Comparison of ENCODE assay signal across 21 mouse cellular contexts in genomic region chr10:102184726-102185125, GRCm38 (mm10).
A peak's percentile ranks its signal among the peaks of the same experiment; 100 is the strongest.
DNase-seq lines count a peak whose midpoint lies in the region; ATAC-seq and TF ChIP-seq lines count a peak whose summit lies in the region.
"Had no signal": no experiment of that assay in that cellular context is flagged by ENCODE, and none has a peak within 500 bp of the region (broad histone marks: within the 10 kb centered on the region; RNA-seq: fewer than 3 reads in every experiment).

No protein-coding gene starts in this region.

- peak; percentile 60; the same call in 1 of the 2 replicates for ATAC-seq in forebrain, embryonic 11.5 days (replicated peaks; ENCODE audit: low FRiP score)
- ATAC-seq in midbrain, embryonic 13.5 days: peak; percentile 62; the same call in 1 of the 2 replicates
- ATAC-seq in hindbrain, postnatal 0 days: peak; percentile 80
- ATAC-seq in neural tube, embryonic 14.5 days (ENCODE audit: low read depth): peak; percentile 77; the same call in 1 of the 2 replicates
- no peak for ATAC-seq in megakaryocyte progenitor cell, adult 5-6 weeks (replicated peaks; ENCODE audit: poor library complexity)
- no peak for ATAC-seq in megakaryocyte-erythroid progenitor cell, adult 5-6 weeks (replicated peaks; ENCODE audit: low FRiP score, low TSS enrichment, poor library complexity, severe bottlenecking)
- ATAC-seq: Patski had no signal

- H3K4me3 ChIP-seq in forebrain, embryonic 11.5 days (ENCODE audit: low read depth, low read length): no peak overlapping the region
- H3K4me3 ChIP-seq in forebrain, embryonic 10.5 days: no peak overlapping the region
- no peak overlapping the region for H3K4me3 ChIP-seq in midbrain, embryonic 13.5 days (replicated peaks)
- H3K4me3 ChIP-seq in midbrain, embryonic 10.5 days: no peak overlapping the region
- H3K4me3 ChIP-seq in hindbrain, postnatal 0 days (ENCODE audit: low read length): no peak overlapping the region
- H3K4me3 ChIP-seq in neural tube, embryonic 14.5 days (ENCODE audit: low read depth, low read length): no peak overlapping the region
- H3K4me3 ChIP-seq: erythroblast, embryonic 14.5 days; heart, embryonic 10.5 days; limb, embryonic 10.5 days; liver, embryonic 13.5 days; myocyte had no signal

- H3K4me1 ChIP-seq in forebrain, embryonic 11.5 days (replicated peaks; ENCODE audit: control insufficient read depth, insufficient read depth, low read length): no peaks in the 10 kb centered on the region
- no peaks in the 10 kb centered on the region for H3K4me1 ChIP-seq in forebrain, embryonic 10.5 days
- peaks cover 5% of the 10 kb centered on the region; the same call in 1 of the 2 replicates for H3K4me1 ChIP-seq in midbrain, embryonic 13.5 days (replicated peaks)
- H3K4me1 ChIP-seq in midbrain, embryonic 10.5 days: no peaks in the 10 kb centered on the region
- no peaks in the 10 kb centered on the region for H3K4me1 ChIP-seq in hindbrain, postnatal 0 days (ENCODE audit: insufficient read depth, low read length)
- H3K4me1 ChIP-seq in neural tube, embryonic 14.5 days (ENCODE audit: control insufficient read depth, insufficient read depth, low read length): 0 out of 2 replicates have a peak, but pooled peaks cover 5% of the 10 kb centered on the region
- H3K4me1 ChIP-seq: heart, embryonic 10.5 days; limb, embryonic 10.5 days; liver, embryonic 13.5 days had no signal

- no peaks in the 10 kb centered on the region for H3K36me3 ChIP-seq in forebrain, embryonic 11.5 days (ENCODE audit: control insufficient read depth, insufficient read depth, low read length)
- H3K36me3 ChIP-seq in forebrain, embryonic 10.5 days (replicated peaks): no peaks in the 10 kb centered on the region
- H3K36me3 ChIP-seq in midbrain, embryonic 13.5 days: no peaks in the 10 kb centered on the region
- H3K36me3 ChIP-seq in midbrain, embryonic 10.5 days: no peaks in the 10 kb centered on the region
- no peaks in the 10 kb centered on the region for H3K36me3 ChIP-seq in hindbrain, postnatal 0 days (ENCODE audit: insufficient read depth, low read length)
- H3K36me3 ChIP-seq in neural tube, embryonic 14.5 days (ENCODE audit: control insufficient read depth, insufficient read depth, low read length): no peaks in the 10 kb centered on the region
- H3K36me3 ChIP-seq: heart, embryonic 10.5 days; limb, embryonic 10.5 days; liver, embryonic 13.5 days had no signal

- H3K9ac ChIP-seq in forebrain, embryonic 11.5 days (ENCODE audit: low read length): no peak overlapping the region
- no peak overlapping the region for H3K9ac ChIP-seq in midbrain, embryonic 13.5 days (replicated peaks)
- no peak overlapping the region for H3K9ac ChIP-seq in hindbrain, postnatal 0 days (replicated peaks; ENCODE audit: low read length)
- no peak overlapping the region for H3K9ac ChIP-seq in neural tube, embryonic 14.5 days (replicated peaks; ENCODE audit: low read depth, low read length)
- H3K9ac ChIP-seq: liver, embryonic 13.5 days had no signal

- WGBS in forebrain, embryonic 11.5 days: 71% methylated on average over 3 of the region's 3 CpGs
- WGBS in forebrain, embryonic 10.5 days: 80% methylated on average over 3 of the region's 3 CpGs
- 63% methylated on average over 3 of the region's 3 CpGs for WGBS in midbrain, embryonic 13.5 days
- WGBS in midbrain, embryonic 10.5 days: 78% methylated on average over 3 of the region's 3 CpGs
- WGBS in hindbrain, postnatal 0 days: 55% methylated on average over 3 of the region's 3 CpGs
- WGBS in neural tube, embryonic 14.5 days: 47% methylated on average over 3 of the region's 3 CpGs

- H3K4me2 ChIP-seq in forebrain, embryonic 11.5 days (ENCODE audit: low read depth, low read length, severe bottlenecking): no peak overlapping the region
- H3K4me2 ChIP-seq in midbrain, embryonic 13.5 days (replicated peaks): no peak overlapping the region
- H3K4me2 ChIP-seq in hindbrain, postnatal 0 days (ENCODE audit: low read depth, low read length): peak overlapping the region; percentile 16; the same call in 1 of the 2 replicates
- no peak overlapping the region for H3K4me2 ChIP-seq in neural tube, embryonic 14.5 days (ENCODE audit: low read depth, low read length)
- H3K4me2 ChIP-seq: liver, embryonic 13.5 days had no signal

- no peak for DNase-seq in forebrain, embryonic 11.5 days (ENCODE audit: low spot score)
- DNase-seq in forebrain, embryonic 10.5 days (ENCODE audit: extremely low spot score, low spot score): no peak
- DNase-seq in midbrain, embryonic 10.5 days (ENCODE audit: low spot score): no peak
- DNase-seq in hindbrain, postnatal 0 days (ENCODE audit: low spot score): peak; percentile 37
- DNase-seq: cerebellum, adult 8-10 months; gastrocnemius, postnatal 25 days; heart, postnatal 4 days; kidney, adult 2 months; liver, embryonic 13.5 days; lung, postnatal 10 days; spleen, adult 18-20 months; thymus, postnatal 36 days had no signal

- H3K9me3 ChIP-seq in forebrain, embryonic 11.5 days (ENCODE audit: control insufficient read depth, low read length): no peaks in the 10 kb centered on the region
- H3K9me3 ChIP-seq in forebrain, embryonic 10.5 days: no peaks in the 10 kb centered on the region
- H3K9me3 ChIP-seq in midbrain, embryonic 13.5 days: no peaks in the 10 kb centered on the region
- H3K9me3 ChIP-seq in midbrain, embryonic 10.5 days (replicated peaks): no peaks in the 10 kb centered on the region
- no peaks in the 10 kb centered on the region for H3K9me3 ChIP-seq in hindbrain, postnatal 0 days (ENCODE audit: low read length)
- H3K9me3 ChIP-seq in neural tube, embryonic 14.5 days (ENCODE audit: control insufficient read depth, low read length): no peaks in the 10 kb centered on the region
- H3K9me3 ChIP-seq: heart, embryonic 10.5 days; limb, embryonic 10.5 days; liver, embryonic 13.5 days had no signal

- no peaks in the 10 kb centered on the region for H3K27me3 ChIP-seq in forebrain, embryonic 11.5 days (ENCODE audit: control insufficient read depth, insufficient read depth, low read length)
- H3K27me3 ChIP-seq in forebrain, embryonic 10.5 days (ENCODE audit: poor library complexity, severe bottlenecking): no peaks in the 10 kb centered on the region
- no peaks in the 10 kb centered on the region for H3K27me3 ChIP-seq in midbrain, embryonic 13.5 days
- H3K27me3 ChIP-seq in midbrain, embryonic 10.5 days (ENCODE audit: low read depth, poor library complexity, severe bottlenecking): no peaks in the 10 kb centered on the region
- no peaks in the 10 kb centered on the region for H3K27me3 ChIP-seq in hindbrain, postnatal 0 days (ENCODE audit: insufficient read depth, low read length)
- H3K27me3 ChIP-seq in neural tube, embryonic 14.5 days (ENCODE audit: control insufficient read depth, insufficient read depth, low read length): no peaks in the 10 kb centered on the region
- H3K27me3 ChIP-seq: liver, embryonic 13.5 days; Patski had no signal

- H3K27ac ChIP-seq in forebrain, embryonic 11.5 days (ENCODE audit: low read depth, low read length): no peak overlapping the region
- H3K27ac ChIP-seq in forebrain, embryonic 10.5 days: no peak overlapping the region
- H3K27ac ChIP-seq in midbrain, embryonic 13.5 days: no peak overlapping the region
- no peak overlapping the region for H3K27ac ChIP-seq in midbrain, embryonic 10.5 days (replicated peaks)
- H3K27ac ChIP-seq in hindbrain, postnatal 0 days: peak overlapping the region; percentile 32; the same call in 1 of the 2 replicates
- H3K27ac ChIP-seq in neural tube, embryonic 14.5 days (ENCODE audit: low read depth, low read length): 0 out of 2 replicates have a peak overlapping the region, but pooled peaks have one; percentile 16
- H3K27ac ChIP-seq: heart, embryonic 10.5 days; limb, embryonic 10.5 days; liver, embryonic 13.5 days had no signal

- no peak for TF ChIP-seq CTCF in hindbrain, postnatal 0 days (IDR thresholded peaks at IDR 0.05; ENCODE audit: low read depth)

Comparison
In these comparisons a context has a peak if more than half of its experiments do, and no peak if none do; other contexts are left out.
1. ATAC-seq: peak in forebrain, embryonic 11.5 days (single experiment), midbrain, embryonic 13.5 days (single experiment), hindbrain, postnatal 0 days (single experiment) and neural tube, embryonic 14.5 days (single experiment); none in megakaryocyte progenitor cell, adult 5-6 weeks (single experiment) and megakaryocyte-erythroid progenitor cell, adult 5-6 weeks (single experiment).
2. H3K27ac ChIP-seq: peak in hindbrain, postnatal 0 days (single experiment) and neural tube, embryonic 14.5 days (single experiment); none in forebrain, embryonic 11.5 days (single experiment), forebrain, embryonic 10.5 days (single experiment), midbrain, embryonic 13.5 days (single experiment) and midbrain, embryonic 10.5 days (single experiment).